Mouse (Mus musculus) cortical plate, adult 2 months (tissue): ENCODE data around the gene Rtn2.

Experiments
- CTCF ChIP-seq: fragments of 200-500 bp; IDR thresholded peaks from 2 replicates; pipeline ENCODE4 v1.5.1; 2011; ENCODE audit warnings: mild to moderate bottlenecking, control low read depth, low read length; ENCODE audit not compliant: insufficient read depth; ENCODE audit errors: extremely low read depth
- POLR2A ChIP-seq: fragments of 200-500 bp; IDR thresholded peaks from 2 replicates; pipeline ENCODE4 v1.6.1; 2011; ENCODE audit warnings: mild to moderate bottlenecking, low read length, control low read depth; ENCODE audit not compliant: insufficient read depth; ENCODE audit errors: extremely low read depth

DNA sequence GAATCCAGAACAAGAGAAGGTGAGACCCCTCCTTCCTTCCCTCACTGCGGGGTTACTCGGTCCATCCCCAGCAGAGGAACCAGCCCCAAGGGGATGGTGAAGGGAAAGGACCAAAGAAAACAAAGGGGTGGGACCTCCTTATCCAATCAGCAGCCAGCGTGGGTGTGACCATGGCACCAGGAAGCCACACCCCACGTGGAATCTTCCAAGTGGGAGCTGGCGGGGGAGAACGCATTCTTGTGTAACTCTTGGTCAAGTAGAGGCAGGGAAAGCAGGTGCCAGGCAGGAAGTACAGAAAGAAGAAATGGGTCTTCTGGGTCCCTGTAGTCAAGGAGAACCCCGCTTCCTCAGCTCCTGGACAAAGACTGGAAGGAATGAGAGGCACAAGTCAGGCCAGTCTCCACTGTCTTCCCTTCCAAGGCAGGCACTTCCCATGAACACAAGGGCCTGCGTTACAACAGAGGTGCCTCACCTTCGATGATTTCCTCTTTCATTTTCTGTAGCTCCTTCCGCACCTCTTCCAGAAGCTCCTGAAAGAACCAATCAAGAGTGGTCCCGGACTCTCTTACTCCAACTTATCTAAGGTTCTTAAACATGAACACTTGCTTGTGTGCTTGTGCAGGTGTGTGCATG lies 24.9 kb upstream of the Rtn2 start:
- TF ChIP-seq CTCF (no peak), POLR2A (no peak)
